Mouse (Mus musculus): ENCODE measurements around the gene Zp1.

Gene Zp1

DNA sequence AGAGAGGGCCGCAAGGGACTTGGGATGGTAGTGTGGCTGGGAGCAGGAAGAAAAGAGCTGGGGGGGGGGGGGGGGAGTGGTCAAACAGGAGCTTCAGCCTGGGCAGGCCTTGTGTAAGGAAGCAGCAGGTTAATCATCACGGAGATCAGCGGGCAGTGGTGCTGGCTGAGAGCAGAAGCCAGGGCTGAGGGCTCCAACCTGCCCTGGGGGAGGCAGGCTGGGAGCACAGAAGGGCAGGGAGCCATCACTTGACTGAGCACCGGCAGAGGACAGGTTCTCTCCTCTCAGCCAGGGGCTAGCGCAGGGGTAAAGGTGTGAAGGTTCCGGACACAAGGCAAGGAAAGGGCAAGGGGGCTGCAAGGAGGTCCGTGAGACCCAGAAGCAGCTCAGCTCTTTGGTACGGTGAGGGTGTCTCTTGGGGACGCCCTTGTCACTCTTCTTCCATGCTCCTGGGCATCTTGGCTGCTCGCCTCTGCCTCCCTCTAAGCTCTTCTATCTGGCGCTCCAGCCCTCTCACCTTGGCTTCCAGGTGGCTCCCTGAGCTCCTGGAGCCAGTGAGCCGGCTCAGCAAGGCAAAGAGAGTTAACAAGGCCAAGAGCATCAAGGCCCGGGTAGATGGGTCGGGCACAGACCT lies 49.0 kb downstream of the Zp1 start:
- no peak for DNase-seq

DNA sequence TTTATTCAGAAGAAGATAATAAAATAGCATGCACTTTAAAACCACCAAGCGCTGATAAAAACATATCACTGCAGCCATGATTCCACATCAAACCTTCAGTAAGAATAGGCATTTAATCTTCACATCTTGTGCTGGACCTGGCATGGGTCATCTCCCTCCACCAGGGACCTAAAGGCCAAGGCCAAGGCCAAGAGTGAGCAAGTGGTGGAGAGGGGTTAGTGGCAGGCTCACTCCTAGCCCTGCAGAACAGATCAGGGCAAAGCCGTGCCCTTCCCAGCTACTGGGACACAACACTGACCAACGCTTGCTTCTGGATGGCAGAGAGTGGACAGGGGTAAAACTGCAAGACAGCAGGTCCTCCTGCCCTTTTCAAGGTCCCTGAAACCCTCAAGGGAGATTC lies 49.8 kb downstream of the Zp1 start:
- DNase-seq, result no peak

- peak; percentile 70 for DNase-seq
Observed at GRCm38 (mm10) chr19:10869886-10870527, 50.4 kb downstream of the Zp1 start, which contains the start of gene Tmem132a. Gene Tmem132a, minus strand, starts transcription at chr19:10869940.

DNA sequence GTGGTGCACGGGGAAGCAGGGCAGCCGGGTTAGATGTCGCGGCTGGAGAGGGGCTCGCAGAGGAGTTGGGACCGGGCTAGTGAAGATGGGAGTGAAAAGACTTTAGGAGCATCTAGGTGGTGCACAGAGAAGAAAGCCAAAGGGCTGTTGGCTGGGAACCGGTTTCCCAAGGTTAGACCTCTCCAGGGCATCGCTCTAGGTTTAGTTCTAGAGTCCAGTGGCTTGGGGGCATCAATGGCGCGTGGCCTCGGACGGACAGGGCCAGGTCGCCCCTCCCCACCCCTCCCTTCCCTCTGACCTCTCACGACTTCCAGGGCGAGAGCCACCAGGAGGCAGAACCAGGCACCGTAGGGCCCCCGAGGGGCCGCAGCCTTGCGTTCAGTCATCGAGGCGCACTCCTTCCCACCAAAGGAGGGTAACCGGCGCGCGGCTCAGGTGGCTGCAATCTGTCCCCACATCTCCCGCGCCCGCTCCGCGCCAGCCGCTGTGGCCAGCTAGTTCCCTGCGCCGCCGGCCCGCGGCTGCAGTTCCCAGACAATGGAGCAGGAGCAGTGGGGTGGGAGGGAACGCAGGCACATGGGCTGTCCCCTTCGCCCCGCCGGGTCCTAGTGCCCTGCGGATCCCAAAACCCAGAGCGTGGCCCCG lies 51.1 kb downstream of the Zp1 start:
- DNase-seq, result peak; percentile 80

DNA sequence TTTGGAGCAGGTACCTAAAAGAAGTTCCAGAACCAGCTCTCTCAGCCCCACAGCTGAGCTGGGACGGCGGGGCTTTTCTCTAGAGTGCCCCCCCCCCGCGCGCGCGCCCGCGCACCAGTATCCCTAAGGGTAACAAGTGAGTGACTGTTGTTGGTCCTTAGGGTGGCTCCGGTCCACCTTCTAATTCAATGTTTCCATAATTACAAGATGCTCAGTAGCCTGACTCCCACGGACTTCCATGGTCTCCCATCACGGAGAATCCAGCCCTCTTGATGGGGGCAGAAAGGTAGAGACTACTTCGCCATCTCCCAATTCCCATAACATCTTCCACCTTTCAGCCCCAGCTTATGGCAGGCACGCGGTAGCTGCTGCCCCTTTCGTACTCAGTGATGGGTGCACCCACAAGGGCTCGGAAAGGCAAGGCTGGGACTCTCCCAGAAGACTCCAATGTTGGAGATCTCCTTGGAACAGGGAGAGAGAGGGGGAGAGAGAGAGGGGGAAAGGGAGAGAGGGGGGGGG lies 51.8 kb downstream of the Zp1 start:
- no peak for DNase-seq

GRCm38 (mm10) chr19:10867946-10868622 lies 52.3 kb downstream of the Zp1 start:
- DNase-seq, result no peak

DNA sequence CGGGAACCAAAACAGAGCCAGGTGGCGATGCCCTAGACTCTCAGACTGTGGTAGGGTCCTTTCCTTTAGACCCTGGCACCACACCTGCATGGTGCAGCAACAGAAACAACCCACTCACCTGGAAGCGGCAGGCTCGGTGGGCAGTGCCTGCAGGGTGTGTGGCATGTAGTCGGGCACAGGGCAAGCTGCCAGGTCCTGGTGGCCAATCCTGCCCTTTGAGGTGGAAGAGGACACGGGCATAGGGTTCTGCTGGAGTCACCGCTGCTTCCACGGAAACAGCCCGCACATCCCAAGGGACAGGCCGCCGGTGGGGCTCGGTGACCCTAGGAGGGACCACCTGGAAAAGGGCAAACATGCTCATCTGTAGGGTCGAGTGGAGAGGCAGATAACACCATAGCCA lies 54.1 kb downstream of the Zp1 start:
- DNase-seq, result no peak

Measured in lung, postnatal 36 days (tissue).